Comparison of ENCODE assay signal across 12 mouse cellular contexts in genomic region chr1:132000506-132000905, GRCm38 (mm10). TPM values are rescaled to one million over a fixed set of nuclear protein-coding genes. Genes with fewer than 3 reads are reported as not detected.
A peak's percentile ranks its signal among the peaks of the same experiment; 100 is the strongest.
DNase-seq lines count a peak whose midpoint lies in the region; ATAC-seq and TF ChIP-seq lines count a peak whose summit lies in the region.
"Had no signal": no experiment of that assay in that cellular context is flagged by ENCODE, and none has a peak within 500 bp of the region (broad histone marks: within the 10 kb centered on the region; RNA-seq: fewer than 3 reads in every experiment).

No protein-coding gene starts in this region.

- no peak for ATAC-seq in intestine, postnatal 0 days
- no peak for ATAC-seq in intestine, embryonic 16.5 days

- no peaks in the 10 kb centered on the region for H3K4me1 ChIP-seq in intestine, postnatal 0 days (replicated peaks; ENCODE audit: control insufficient read depth, insufficient read depth, low read length)
- H3K4me1 ChIP-seq in intestine, embryonic 16.5 days (ENCODE audit: control insufficient read depth, insufficient read depth, low read length): no peaks in the 10 kb centered on the region
- H3K4me1 ChIP-seq in thymus, adult 2 months (replicated peaks; ENCODE audit: control insufficient read depth, insufficient read depth, low read length): peaks cover 3% of the 10 kb centered on the region
- H3K4me1 ChIP-seq: forebrain, embryonic 10.5 days had no signal

- no peak for TF ChIP-seq POLR2A in thymus, adult 2 months (IDR thresholded peaks at IDR 0.05; ENCODE audit: control insufficient read depth, extremely low read depth, insufficient read depth, low read length, poor library complexity)

- H3K9me3 ChIP-seq in intestine, postnatal 0 days (ENCODE audit: control insufficient read depth): no peaks in the 10 kb centered on the region
- H3K9me3 ChIP-seq in intestine, embryonic 16.5 days (ENCODE audit: control insufficient read depth, low read length): no peaks in the 10 kb centered on the region
- H3K9me3 ChIP-seq: forebrain, embryonic 10.5 days had no signal

- H3K36me3 ChIP-seq in intestine, postnatal 0 days (ENCODE audit: control insufficient read depth, insufficient read depth): no peaks in the 10 kb centered on the region
- no peaks in the 10 kb centered on the region for H3K36me3 ChIP-seq in intestine, embryonic 16.5 days (ENCODE audit: control insufficient read depth, insufficient read depth, low read length)
- no peaks in the 10 kb centered on the region for H3K36me3 ChIP-seq in thymus, adult 2 months (ENCODE audit: control insufficient read depth, insufficient read depth, low read length)
- H3K36me3 ChIP-seq: forebrain, embryonic 10.5 days had no signal

- intact Hi-C loops in left cerebral cortex, postnatal 10 days (cut with DNase I): no loop called here

- TF ChIP-seq CTCF in intestine, postnatal 0 days (IDR thresholded peaks at IDR 0.05; ENCODE audit: low read depth): peak; percentile 64
- TF ChIP-seq CTCF in thymus, adult 2 months (IDR thresholded peaks at IDR 0.05; ENCODE audit: borderline replicate concordance, control insufficient read depth, extremely low read depth, insufficient read depth, low read length, poor library complexity): no peak

- no peak overlapping the region for H3K4me3 ChIP-seq in intestine, postnatal 0 days (ENCODE audit: low read depth, low read length)
- H3K4me3 ChIP-seq in intestine, embryonic 16.5 days (ENCODE audit: low read length): no peak overlapping the region
- no peak overlapping the region for H3K4me3 ChIP-seq in thymus, adult 2 months (ENCODE audit: control insufficient read depth, insufficient read depth, low read length)
- H3K4me3 ChIP-seq: forebrain, embryonic 10.5 days had no signal

- H3K27ac ChIP-seq in intestine, postnatal 0 days (ENCODE audit: low read depth, low read length): no peak overlapping the region
- H3K27ac ChIP-seq in intestine, embryonic 16.5 days (ENCODE audit: low read length): no peak overlapping the region
- H3K27ac ChIP-seq in thymus, adult 2 months (ENCODE audit: control insufficient read depth, insufficient read depth, low read length): no peak overlapping the region
- H3K27ac ChIP-seq: forebrain, embryonic 10.5 days; macrophage had no signal

- no peak overlapping the region for H3K4me2 ChIP-seq in intestine, postnatal 0 days (replicated peaks; ENCODE audit: low read depth)
- no peak overlapping the region for H3K4me2 ChIP-seq in intestine, embryonic 16.5 days (ENCODE audit: low read depth, low read length)

- H3K9ac ChIP-seq in intestine, postnatal 0 days (ENCODE audit: low read depth, low read length): no peak overlapping the region
- H3K9ac ChIP-seq in intestine, embryonic 16.5 days (ENCODE audit: low read depth, low read length): no peak overlapping the region

- no peaks in the 10 kb centered on the region for H3K27me3 ChIP-seq in intestine, postnatal 0 days (replicated peaks; ENCODE audit: control insufficient read depth, insufficient read depth, low read length)
- H3K27me3 ChIP-seq in intestine, embryonic 16.5 days (replicated peaks; ENCODE audit: control insufficient read depth, insufficient read depth, low read length): no peaks in the 10 kb centered on the region
- H3K27me3 ChIP-seq in thymus, adult 2 months (ENCODE audit: control insufficient read depth, insufficient read depth, low read length): no peaks in the 10 kb centered on the region

- peak; percentile 30 for DNase-seq in thymus, adult 2 months
- DNase-seq in thymus, adult 18-20 months: no peak
- peak; percentile 38 for DNase-seq in T-cell, adult 2 months (ENCODE audit: low spot score)
- peak; percentile 32 for DNase-seq in thymus, postnatal 25 days
- DNase-seq in left cerebral cortex, postnatal 10 days (ENCODE audit: extremely low spot score in 1 of 2, low spot score in 2 of 2): no peak
- no peak for DNase-seq in cerebellum, adult 9-11 months
- DNase-seq: gastrocnemius, postnatal 25 days; kidney, postnatal 14 days had no signal

RNA-seq across cellular contexts. Expression of gene Elk4, which starts 6.9 kb away (rescaled TPM):
- polyA plus RNA-seq in intestine, postnatal 0 days (2015; fragmentation: Nextera tagmentation; extraction: Ambion mirVana): 16.4 and 19.6 TPM in 2 replicates
- polyA plus RNA-seq in intestine, embryonic 16.5 days (2015; fragmentation: Nextera tagmentation; extraction: Ambion mirVana): 13.2 and 14.3 TPM in 2 replicates
- 82.3 and 101 TPM in 2 replicates for polyA plus RNA-seq in thymus, adult 2 months (2012; rRNA removed)
- 10 to 100 TPM; 51.9 to 61.5 TPM for total RNA-seq in left cerebral cortex, postnatal 10 days (2021)

RNA-seq across cellular contexts. Expression of gene Slc45a3, which starts 37.7 kb away (rescaled TPM):
- 2.5 and 2.7 TPM in 2 replicates for polyA plus RNA-seq in intestine, postnatal 0 days (2015; fragmentation: Nextera tagmentation; extraction: Ambion mirVana)
- polyA plus RNA-seq in intestine, embryonic 16.5 days (2015; fragmentation: Nextera tagmentation; extraction: Ambion mirVana): 2.5 and 2.9 TPM in 2 replicates
- 6.4 and 7.1 TPM in 2 replicates for polyA plus RNA-seq in thymus, adult 2 months (2012; rRNA removed)
- under 1 TPM; 0.43 to 0.64 TPM for total RNA-seq in left cerebral cortex, postnatal 10 days (2021)

Comparison
In these comparisons a context has a peak if more than half of its experiments do, and no peak if none do; other contexts are left out.
1. DNase-seq: peak in thymus, adult 2 months (single experiment), T-cell, adult 2 months (single experiment) and thymus, postnatal 25 days (single experiment); none in thymus, adult 18-20 months (0 of 2), left cerebral cortex, postnatal 10 days (0 of 2) and cerebellum, adult 9-11 months (single experiment).